Mouse (Mus musculus): ENCODE measurements around the gene P4ha1. TPM values are rescaled to one million over a fixed set of nuclear protein-coding genes. Genes with fewer than 3 reads are reported as not detected.

The P4ha1 gene
- polyA plus RNA-seq, 1 experiment, result 0.25 TPM

GRCm38 (mm10) chr10:59310691-59311457 is 12.2 kb upstream of the P4ha1 start:
- H3K9me3 ChIP-seq (ENCODE audit: control insufficient read depth, low read length), result peaks cover 7% of the 10 kb centered on the region
- H3K27me3 ChIP-seq (ENCODE audit: control insufficient read depth), result no peaks in the 10 kb centered on the region
- H3K4me1 ChIP-seq (ENCODE audit: control insufficient read depth), result no peaks in the 10 kb centered on the region
- H3K4me3 ChIP-seq (replicated peaks), result no peak overlapping the region
- H3K36me3 ChIP-seq (ENCODE audit: control insufficient read depth), result no peaks in the 10 kb centered on the region
- TF ChIP-seq GATA1 (IDR thresholded peaks at IDR 0.05; ENCODE audit: low read length) (no peak), TAL1 (IDR thresholded peaks at IDR 0.05; ENCODE audit: low read length) (no peak)

DNA sequence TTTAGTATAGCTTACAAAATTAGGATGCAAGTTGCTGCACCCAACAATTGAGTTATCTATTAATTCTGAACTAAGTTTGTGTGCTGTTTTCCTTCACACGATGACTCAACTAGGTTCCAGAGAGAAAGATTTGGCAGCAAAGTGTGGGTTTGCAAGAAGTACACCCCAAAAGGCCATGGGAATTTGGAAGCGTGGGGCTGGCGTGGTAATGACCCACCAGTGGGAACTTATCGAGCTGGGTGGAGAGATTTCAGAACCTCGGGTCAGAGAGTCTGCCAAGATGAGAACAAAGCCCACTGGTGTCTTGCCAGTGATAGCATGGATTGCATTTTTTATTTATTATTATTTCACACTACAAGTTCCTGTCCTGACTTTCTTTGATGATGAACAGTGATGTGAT is 11.2 kb upstream of the P4ha1 start:
- Histone ChIP-seq H3K36me3 (ENCODE audit: control insufficient read depth) (no peaks in the 10 kb centered on the region), H3K9me3 (ENCODE audit: control insufficient read depth, low read length) (peaks cover 7% of the 10 kb centered on the region), H3K4me3 (replicated peaks) (no peak overlapping the region), H3K4me1 (ENCODE audit: control insufficient read depth) (no peaks in the 10 kb centered on the region), H3K27me3 (ENCODE audit: control insufficient read depth) (no peaks in the 10 kb centered on the region)
- TF ChIP-seq TAL1 (IDR thresholded peaks at IDR 0.05; ENCODE audit: low read length) (no peak), GATA1 (IDR thresholded peaks at IDR 0.05; ENCODE audit: low read length) (no peak)

DNA sequence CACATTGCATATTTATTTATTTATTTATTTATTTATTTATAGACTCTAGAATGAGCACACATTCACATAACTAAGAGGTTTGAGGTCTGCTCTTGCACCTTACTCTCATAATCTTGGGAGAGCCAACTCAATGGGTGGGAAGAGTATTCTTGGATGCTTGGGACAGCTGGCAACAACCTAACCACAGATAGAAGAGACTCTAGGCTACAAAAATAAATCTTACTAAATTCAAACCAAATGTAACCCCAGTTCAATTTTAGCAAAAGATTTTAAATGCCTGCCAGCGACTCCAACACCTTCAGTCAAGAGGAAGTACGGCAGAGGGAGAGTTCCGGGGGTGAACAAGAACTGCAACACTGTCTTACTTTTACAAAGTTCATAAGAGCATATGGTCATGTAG is 2.0 kb upstream of the P4ha1 start:
- Histone ChIP-seq H3K36me3 (ENCODE audit: control insufficient read depth) (no peaks in the 10 kb centered on the region), H3K9me3 (ENCODE audit: control insufficient read depth, low read length) (no peaks in the 10 kb centered on the region), H3K27me3 (ENCODE audit: control insufficient read depth) (no peaks in the 10 kb centered on the region), H3K4me1 (ENCODE audit: control insufficient read depth) (peaks cover 30% of the 10 kb centered on the region), H3K4me3 (replicated peaks) (no peak overlapping the region)
- TF ChIP-seq TAL1 (IDR thresholded peaks at IDR 0.05; ENCODE audit: low read length) (no peak), GATA1 (IDR thresholded peaks at IDR 0.05; ENCODE audit: low read length) (no peak)

GRCm38 (mm10) chr10:59322271-59322670 is 825 bp upstream of the P4ha1 start:
- Histone ChIP-seq H3K4me3 (replicated peaks) (peak overlapping the region; percentile 92), H3K27me3 (ENCODE audit: control insufficient read depth) (no peaks in the 10 kb centered on the region), H3K4me1 (ENCODE audit: control insufficient read depth) (peaks cover 31% of the 10 kb centered on the region), H3K36me3 (ENCODE audit: control insufficient read depth) (no peaks in the 10 kb centered on the region), H3K9me3 (ENCODE audit: control insufficient read depth, low read length) (no peaks in the 10 kb centered on the region)
- TF ChIP-seq GATA1 (IDR thresholded peaks at IDR 0.05; ENCODE audit: low read length) (no peak), TAL1 (IDR thresholded peaks at IDR 0.05; ENCODE audit: low read length) (no peak)

GRCm38 (mm10) chr10:59323488-59324161 is 529 bp downstream of the P4ha1 start:
- Histone ChIP-seq H3K4me1 (ENCODE audit: control insufficient read depth) (peaks cover 33% of the 10 kb centered on the region), H3K9me3 (ENCODE audit: control insufficient read depth, low read length) (no peaks in the 10 kb centered on the region), H3K36me3 (ENCODE audit: control insufficient read depth) (peaks cover under 1% of the 10 kb centered on the region), H3K4me3 (replicated peaks) (peak overlapping the region; percentile 92), H3K27me3 (ENCODE audit: control insufficient read depth) (no peaks in the 10 kb centered on the region)
- TF ChIP-seq TAL1 (IDR thresholded peaks at IDR 0.05; ENCODE audit: low read length) (no peak), GATA1 (IDR thresholded peaks at IDR 0.05; ENCODE audit: low read length) (no peak)

- Histone ChIP-seq H3K4me3 (replicated peaks) (peak overlapping the region; percentile 92), H3K9me3 (ENCODE audit: control insufficient read depth, low read length) (no peaks in the 10 kb centered on the region), H3K27me3 (ENCODE audit: control insufficient read depth) (no peaks in the 10 kb centered on the region), H3K4me1 (ENCODE audit: control insufficient read depth) (peaks cover 36% of the 10 kb centered on the region), H3K36me3 (ENCODE audit: control insufficient read depth) (peaks cover 4% of the 10 kb centered on the region)
- TF ChIP-seq GATA1 (IDR thresholded peaks at IDR 0.05; ENCODE audit: low read length) (no peak), TAL1 (IDR thresholded peaks at IDR 0.05; ENCODE audit: low read length) (no peak)
Measured at GRCm38 (mm10) chr10:59324311-59325165, 1.4 kb downstream of the P4ha1 start.

- peaks cover 53% of the 10 kb centered on the region for H3K4me1 ChIP-seq (ENCODE audit: control insufficient read depth)
- H3K36me3 ChIP-seq (ENCODE audit: control insufficient read depth), result peaks cover 4% of the 10 kb centered on the region
- H3K9me3 ChIP-seq (ENCODE audit: control insufficient read depth, low read length), result no peaks in the 10 kb centered on the region
- no peaks in the 10 kb centered on the region for H3K27me3 ChIP-seq (ENCODE audit: control insufficient read depth)
- no peak overlapping the region for H3K4me3 ChIP-seq (replicated peaks)
- no peak for TF ChIP-seq GATA1 (IDR thresholded peaks at IDR 0.05; ENCODE audit: low read length)
Measured at GRCm38 (mm10) chr10:59326612-59327315, 3.7 kb downstream of the P4ha1 start.

DNA sequence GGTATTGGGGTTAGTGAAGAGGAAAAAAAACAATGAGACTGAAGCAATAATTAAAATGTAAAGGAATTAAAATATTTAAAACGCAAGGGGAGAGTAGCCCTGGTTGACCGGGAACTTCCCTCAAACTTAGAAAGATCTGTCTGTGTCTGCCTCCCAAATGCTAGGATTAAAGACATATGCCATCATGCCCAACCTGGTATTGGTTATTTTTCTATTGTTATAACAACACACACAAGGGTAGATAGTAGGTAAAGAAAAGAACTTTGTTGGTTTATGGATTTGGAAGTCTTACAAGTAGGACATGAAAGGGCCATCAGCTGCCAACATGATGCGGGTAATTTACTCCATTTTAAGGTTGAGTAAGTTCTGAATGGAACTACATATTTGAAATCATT is 4.2 kb downstream of the P4ha1 start:
- Histone ChIP-seq H3K27me3 (ENCODE audit: control insufficient read depth) (no peaks in the 10 kb centered on the region), H3K4me3 (replicated peaks) (no peak overlapping the region), H3K4me1 (ENCODE audit: control insufficient read depth) (peaks cover 52% of the 10 kb centered on the region), H3K36me3 (ENCODE audit: control insufficient read depth) (peaks cover 4% of the 10 kb centered on the region), H3K9me3 (ENCODE audit: control insufficient read depth, low read length) (no peaks in the 10 kb centered on the region)
- TF ChIP-seq TAL1 (IDR thresholded peaks at IDR 0.05; ENCODE audit: low read length), result no peak
- TF ChIP-seq GATA1 (IDR thresholded peaks at IDR 0.05; ENCODE audit: low read length), result no peak

All from erythroblast, embryonic 14.5 days (primary cell).